Mouse (Mus musculus) olfactory bulb, adult 2 months (tissue): ENCODE data around the gene Lpin1.

Experiments used
- CTCF ChIP-seq: fragments of 200-500 bp; IDR thresholded peaks from 2 replicates; pipeline ENCODE4 v1.5.1; 2012; ENCODE audit warnings: low read depth, mild to moderate bottlenecking, low read length, moderate library complexity; ENCODE audit not compliant: insufficient read depth
- POLR2A ChIP-seq: fragments of 200-500 bp; IDR thresholded peaks from 2 replicates; pipeline ENCODE4 v1.6.1; 2012; ENCODE audit warnings: mild to moderate bottlenecking, low read depth, low read length, moderate library complexity; ENCODE audit not compliant: insufficient read depth

GRCm38 (mm10) chr12:16599359-16599758 lies 11.4 kb downstream of the Lpin1 start:
- no peak for TF ChIP-seq POLR2A
- TF ChIP-seq CTCF, result no peak
